Mouse (Mus musculus): Measurements from ENCODE around the gene Nucb1.
A peak's percentile ranks its signal among the peaks of the same experiment; 100 is the strongest.
"Not testable (repeated sequence)": the region's sequence is repeated elsewhere in the genome, so short reads cannot be mapped to it uniquely, and the experiment has no call there.

The Nucb1 gene

GRCm38 (mm10) chr7:45488293-45489204 lies 21.7 kb downstream of the Nucb1 start, which contains the start of gene Dhdh:
Dhdh (minus strand) TSS chr7:45488805.
- peak; percentile 74 to 83 for DNase-seq

GRCm38 (mm10) chr7:45487861-45488292 lies 22.3 kb downstream of the Nucb1 start:
- no peak for DNase-seq

GRCm38 (mm10) chr7:45486761-45487415 lies 23.3 kb downstream of the Nucb1 start, which contains the start of gene Gm45808:
Gm45808 (minus strand) TSS chr7:45486811.
- no peak for DNase-seq

- DNase-seq = no peak
Observed at GRCm38 (mm10) chr7:45486158-45486557, 24.0 kb downstream of the Nucb1 start.

DNA sequence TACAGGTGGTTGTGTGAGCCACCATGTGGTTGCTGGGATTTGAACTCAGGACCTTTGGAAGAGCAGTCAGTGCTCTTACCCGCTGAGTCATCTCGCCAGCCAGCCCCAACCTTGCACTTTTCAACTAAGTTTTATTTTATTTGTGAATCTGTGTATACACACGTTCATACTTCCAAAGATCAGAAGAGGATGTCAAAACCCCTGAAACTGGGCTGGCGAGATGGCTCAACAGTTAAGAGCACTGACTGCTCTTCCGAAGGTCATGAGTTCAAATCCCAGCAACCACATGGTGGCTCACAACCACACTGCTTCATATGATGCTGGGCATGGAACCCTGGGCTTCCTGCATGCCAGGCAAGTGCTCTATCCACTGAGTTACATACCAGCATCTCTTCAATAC lies 25.2 kb downstream of the Nucb1 start:
- DNase-seq = not testable (repeated sequence)

- DNase-seq = no peak
Observed at GRCm38 (mm10) chr7:45482166-45482565, 28.0 kb downstream of the Nucb1 start.

GRCm38 (mm10) chr7:45481374-45481927 lies 28.8 kb downstream of the Nucb1 start, which contains the start of gene Tulp2:
Tulp2 (plus strand) TSS chr7:45481877.
- peak; percentile 61 to 81 for DNase-seq

DNA sequence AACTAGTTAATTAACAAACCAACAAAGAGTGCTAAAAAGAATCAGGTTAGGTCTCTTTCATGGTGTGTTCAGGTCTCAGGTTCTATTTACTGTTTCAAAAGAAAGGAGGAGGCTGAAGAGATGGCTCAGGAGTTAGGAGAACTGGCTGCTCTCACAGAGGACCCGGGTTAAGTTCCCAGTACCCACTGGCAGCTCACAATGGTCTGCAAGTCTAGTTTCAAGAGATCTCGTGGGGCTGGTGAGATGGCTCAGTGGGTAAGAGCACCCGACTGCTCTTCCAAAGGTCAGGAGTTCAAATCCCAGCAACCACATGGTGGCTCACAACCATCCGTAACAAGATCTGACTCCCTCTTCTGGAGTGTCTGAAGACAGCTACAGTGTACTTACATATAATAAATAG lies 29.9 kb downstream of the Nucb1 start:
- not testable (repeated sequence) for DNase-seq

DNA sequence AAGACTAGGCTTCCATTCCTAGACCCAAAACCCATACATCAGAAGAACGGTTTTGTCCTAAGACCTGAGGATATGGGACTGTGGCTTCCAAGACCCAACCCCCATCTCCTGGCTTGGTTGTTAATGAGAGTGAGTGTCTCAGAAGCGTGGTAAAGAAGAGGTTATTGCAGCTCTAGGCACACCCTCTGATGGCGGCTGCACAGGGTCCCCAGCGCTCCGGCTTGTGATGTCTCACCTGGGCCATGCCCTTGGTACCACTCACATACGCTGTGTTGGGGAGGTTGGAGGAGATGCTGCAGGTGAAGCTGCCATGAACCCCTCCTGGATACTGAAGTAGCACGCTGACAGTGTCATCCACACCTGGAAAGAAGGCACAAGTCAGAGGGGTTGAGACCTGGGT lies 31.4 kb downstream of the Nucb1 start:
- no peak for DNase-seq

DNA sequence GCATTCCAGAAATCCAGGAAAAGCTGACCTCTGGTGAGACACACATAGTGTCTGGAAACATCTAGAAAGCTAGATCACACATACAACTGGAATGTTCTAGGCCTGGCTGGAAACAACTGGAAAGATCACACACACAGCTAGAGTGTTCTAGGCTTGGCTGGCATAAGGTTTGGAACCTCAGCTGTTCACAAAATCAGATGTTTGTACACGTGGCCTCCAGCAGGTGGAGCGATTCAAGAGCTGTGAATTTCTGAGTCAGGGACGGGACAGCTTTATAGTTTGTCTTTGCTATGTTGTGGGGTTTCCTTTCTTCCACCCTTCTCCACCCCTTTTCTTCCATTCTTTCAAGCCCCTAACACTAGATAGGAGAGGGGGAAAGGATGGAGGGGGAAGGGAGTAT lies 33.2 kb downstream of the Nucb1 start:
- DNase-seq = peak; percentile 77 to 84

DNA sequence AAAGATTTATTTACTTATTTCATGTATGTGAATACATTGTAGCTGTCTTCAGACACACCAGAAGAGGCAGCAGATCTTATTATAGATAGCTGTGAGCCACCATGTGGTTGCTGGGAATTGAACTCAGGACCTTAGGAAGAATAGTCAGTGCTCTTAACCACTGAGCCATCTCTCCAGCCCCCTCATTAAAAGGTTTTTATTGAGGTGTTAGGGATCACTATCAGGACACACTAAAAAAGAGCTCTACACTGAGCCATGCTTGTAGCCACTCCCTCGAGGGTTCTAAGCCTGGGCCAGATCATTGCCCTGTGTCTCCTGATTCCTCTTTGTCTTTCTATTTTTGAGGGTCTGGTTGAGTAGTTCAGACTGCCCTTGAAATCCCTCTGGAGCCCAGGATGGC lies 33.8 kb downstream of the Nucb1 start:
- peak in 1 of 2 experiments; percentile 9 for DNase-seq

DNA sequence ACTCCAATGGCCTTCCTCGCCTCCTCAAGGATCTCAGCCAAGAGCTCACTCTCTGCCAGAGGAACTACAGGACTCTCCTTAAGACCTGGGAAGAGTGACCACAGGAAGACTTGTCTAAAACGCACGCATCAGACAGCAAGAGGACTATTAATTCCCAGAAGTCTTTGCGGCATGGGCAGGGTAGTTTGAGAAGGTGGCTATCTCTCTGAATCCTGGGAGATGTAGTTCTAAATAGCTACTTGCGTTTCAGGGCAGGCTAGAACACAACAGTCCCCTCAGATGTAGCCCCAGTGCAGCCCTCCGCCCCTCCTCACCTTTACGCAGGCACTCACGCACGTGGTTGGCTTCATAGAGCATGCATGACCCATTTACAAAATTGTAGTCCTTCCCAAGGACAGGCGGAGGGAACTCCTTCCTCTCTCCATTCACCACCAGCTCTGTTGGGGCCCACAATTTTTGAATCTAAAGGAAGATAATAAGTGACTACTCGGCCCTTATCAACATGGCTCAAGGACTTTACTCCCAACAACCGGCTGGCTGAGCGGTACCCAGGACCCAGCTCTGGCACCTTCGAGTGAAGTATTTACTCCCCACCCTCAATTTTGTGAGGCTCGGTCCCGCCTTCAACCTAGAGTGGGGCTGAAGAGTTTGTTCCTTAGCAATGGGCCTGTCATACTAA lies 34.8 kb downstream of the Nucb1 start:
- DNase-seq = peak in 1 of 2 experiments; percentile 67

GRCm38 (mm10) chr7:45470869-45471268 lies 39.3 kb downstream of the Nucb1 start:
- DNase-seq = peak; percentile 77 to 89

DNA sequence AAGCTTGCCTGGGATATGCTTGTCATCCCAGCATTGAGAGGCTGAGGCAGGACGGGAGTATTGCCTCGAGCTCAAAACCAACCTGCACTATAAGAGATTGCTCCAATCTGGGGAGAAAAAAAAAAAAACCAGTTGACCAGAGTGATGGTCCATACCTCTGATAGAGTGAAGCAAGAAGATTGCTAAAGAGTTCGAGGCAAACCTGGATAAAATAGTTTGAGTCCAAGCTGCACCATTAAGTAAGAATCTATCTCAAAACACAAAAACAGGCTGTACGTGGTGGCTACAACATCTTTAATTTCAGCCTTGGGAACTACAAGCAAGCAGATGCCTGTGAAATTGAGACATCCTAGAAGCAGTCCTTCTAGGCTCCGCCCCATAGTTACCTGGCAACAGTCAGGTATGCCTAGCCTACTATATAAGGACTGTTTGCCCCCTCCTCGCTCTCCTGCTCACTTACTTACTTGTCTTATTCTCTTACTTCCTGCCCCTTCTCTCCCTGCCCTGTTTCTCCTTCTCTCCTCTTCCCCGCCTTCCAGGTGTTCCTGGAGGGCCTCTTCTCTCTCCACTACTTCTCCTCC lies 43.0 kb downstream of the Nucb1 start:
- DNase-seq = peak in 1 of 2 experiments; percentile 33

- peak; percentile 98 to 99 for DNase-seq
Observed at GRCm38 (mm10) chr7:45466283-45467089, 43.7 kb downstream of the Nucb1 start, which contains the start of gene Bax. Bax (minus strand) TSS chr7:45466898.

- peak; percentile 29 to 53 for DNase-seq
Observed at GRCm38 (mm10) chr7:45465549-45465948, 44.7 kb downstream of the Nucb1 start.

GRCm38 (mm10) chr7:45465112-45465511 lies 45.1 kb downstream of the Nucb1 start:
- DNase-seq = peak in 1 of 2 experiments; percentile 28

GRCm38 (mm10) chr7:45463987-45464778 lies 46.0 kb downstream of the Nucb1 start:
- peak; percentile 34 to 60 for DNase-seq

GRCm38 (mm10) chr7:45462868-45463267 lies 47.3 kb downstream of the Nucb1 start:
- not testable (repeated sequence) for DNase-seq

DNA sequence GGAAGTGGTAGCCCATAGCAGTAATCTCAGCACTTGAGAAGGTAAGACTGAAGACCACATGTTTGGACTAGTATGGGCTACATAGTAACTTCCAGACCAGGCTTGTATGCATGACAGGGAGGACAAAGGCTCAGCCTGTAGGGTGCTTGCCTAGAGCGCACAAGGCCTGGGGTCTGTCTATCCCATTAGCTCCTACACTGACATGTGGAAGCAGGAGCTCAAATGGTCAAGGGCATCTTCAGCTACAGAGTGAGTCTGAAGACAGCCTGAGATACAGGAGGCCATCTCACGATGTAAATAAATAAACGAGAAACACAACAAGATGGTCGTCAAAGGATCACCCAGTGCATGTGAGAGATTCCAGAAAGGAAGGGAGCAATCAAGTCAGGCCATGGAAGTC lies 47.9 kb downstream of the Nucb1 start:
- DNase-seq = no peak

Measured in cerebellum, postnatal 25 days (tissue).